Mouse (Mus musculus): ENCODE measurements around the gene Oasl2. TPM values are rescaled to one million over a fixed set of nuclear protein-coding genes. Genes with fewer than 3 reads are reported as not detected.

Oasl2 gene
- total and polyA plus RNA-seq, 3 experiments: 5.8 to 11.7 (median 7.3) TPM

GRCm38 (mm10) chr5:114948891-114949290 is 52.2 kb downstream of the Oasl2 start:
- no peak for TF ChIP-seq POLR2A (IDR thresholded peaks at IDR 0.05; ENCODE audit: insufficient read depth, low read depth, low read length)
- no peak for TF ChIP-seq EP300 (IDR thresholded peaks at IDR 0.05; ENCODE audit: insufficient read depth, low read depth, low read length)
- TF ChIP-seq CTCF (IDR thresholded peaks at IDR 0.05): no peak
- WGBS: 17% methylated on average over 6 of the region's 6 CpGs
- H3K4me1 ChIP-seq (ENCODE audit: control insufficient read depth, insufficient read depth, low read length): no peaks in the 10 kb centered on the region
- no peaks in the 10 kb centered on the region for H3K79me2 ChIP-seq (replicated peaks; ENCODE audit: control insufficient read depth, insufficient read depth, low read length)
- no peak overlapping the region for H3K4me3 ChIP-seq
- H3K27me3 ChIP-seq (ENCODE audit: control insufficient read depth, insufficient read depth, low read length): no peaks in the 10 kb centered on the region
- intact Hi-C loops (cut with DNase I): no loop called here
- H3K27ac ChIP-seq: no peak overlapping the region
- no peak overlapping the region for H3K9ac ChIP-seq (ENCODE audit: low read depth, low read length)
- no peaks in the 10 kb centered on the region for H3K36me3 ChIP-seq (ENCODE audit: control insufficient read depth, insufficient read depth, low read length)
- peak; percentile 42 for DNase-seq

GRCm38 (mm10) chr5:114949316-114949715 is 52.6 kb downstream of the Oasl2 start:
- intact Hi-C loops (cut with DNase I): no loop called here
- Histone ChIP-seq H3K36me3 (ENCODE audit: control insufficient read depth, insufficient read depth, low read length) (no peaks in the 10 kb centered on the region), H3K27me3 (ENCODE audit: control insufficient read depth, insufficient read depth, low read length) (no peaks in the 10 kb centered on the region), H3K4me1 (ENCODE audit: control insufficient read depth, insufficient read depth, low read length) (no peaks in the 10 kb centered on the region), H3K27ac (no peak overlapping the region), H3K4me3 (no peak overlapping the region), H3K9ac (ENCODE audit: low read depth, low read length) (no peak overlapping the region), H3K79me2 (replicated peaks; ENCODE audit: control insufficient read depth, insufficient read depth, low read length) (no peaks in the 10 kb centered on the region)
- TF ChIP-seq POLR2A (IDR thresholded peaks at IDR 0.05; ENCODE audit: insufficient read depth, low read depth, low read length) (no peak), EP300 (IDR thresholded peaks at IDR 0.05; ENCODE audit: insufficient read depth, low read depth, low read length) (no peak), CTCF (IDR thresholded peaks at IDR 0.05) (no peak)
- 32% methylated on average over 5 of the region's 5 CpGs for WGBS
- no peak for DNase-seq

- Histone ChIP-seq H3K36me3 (ENCODE audit: control insufficient read depth, insufficient read depth, low read length) (no peaks in the 10 kb centered on the region), H3K4me3 (no peak overlapping the region), H3K79me2 (replicated peaks; ENCODE audit: control insufficient read depth, insufficient read depth, low read length) (no peaks in the 10 kb centered on the region), H3K27me3 (ENCODE audit: control insufficient read depth, insufficient read depth, low read length) (no peaks in the 10 kb centered on the region), H3K9ac (ENCODE audit: low read depth, low read length) (no peak overlapping the region), H3K4me1 (ENCODE audit: control insufficient read depth, insufficient read depth, low read length) (no peaks in the 10 kb centered on the region), H3K27ac (no peak overlapping the region)
- intact Hi-C loops (cut with DNase I): no loop called here
- DNase-seq: no peak
- TF ChIP-seq EP300 (IDR thresholded peaks at IDR 0.05; ENCODE audit: insufficient read depth, low read depth, low read length) (no peak), CTCF (IDR thresholded peaks at IDR 0.05) (no peak), POLR2A (IDR thresholded peaks at IDR 0.05; ENCODE audit: insufficient read depth, low read depth, low read length) (no peak)
- WGBS: 88% methylated on average over 9 of the region's 9 CpGs
These were observed 53.1 kb downstream of the Oasl2 start for GRCm38 (mm10) chr5:114949812-114950211.

- TF ChIP-seq EP300 (IDR thresholded peaks at IDR 0.05; ENCODE audit: insufficient read depth, low read depth, low read length): no peak
- TF ChIP-seq CTCF (IDR thresholded peaks at IDR 0.05): no peak
- Histone ChIP-seq H3K36me3 (ENCODE audit: control insufficient read depth, insufficient read depth, low read length) (no peaks in the 10 kb centered on the region), H3K27me3 (ENCODE audit: control insufficient read depth, insufficient read depth, low read length) (no peaks in the 10 kb centered on the region), H3K4me3 (no peak overlapping the region), H3K4me1 (ENCODE audit: control insufficient read depth, insufficient read depth, low read length) (no peaks in the 10 kb centered on the region), H3K27ac (no peak overlapping the region), H3K79me2 (replicated peaks; ENCODE audit: control insufficient read depth, insufficient read depth, low read length) (no peaks in the 10 kb centered on the region), H3K9ac (ENCODE audit: low read depth, low read length) (no peak overlapping the region)
- no peak for DNase-seq
- 70% methylated on average over 12 of the region's 12 CpGs for WGBS
- intact Hi-C loops (cut with DNase I): no loop called here
These were observed 53.9 kb downstream of the Oasl2 start for GRCm38 (mm10) chr5:114950669-114951068.

GRCm38 (mm10) chr5:114951279-114951880 is 54.6 kb downstream of the Oasl2 start:
- no peak for TF ChIP-seq POLR2A (IDR thresholded peaks at IDR 0.05; ENCODE audit: insufficient read depth, low read depth, low read length)
- TF ChIP-seq EP300 (IDR thresholded peaks at IDR 0.05; ENCODE audit: insufficient read depth, low read depth, low read length): no peak
- TF ChIP-seq CTCF (IDR thresholded peaks at IDR 0.05): no peak
- 71% methylated on average over 21 of the region's 21 CpGs for WGBS

GRCm38 (mm10) chr5:114953326-114953725 is 56.6 kb downstream of the Oasl2 start:
- WGBS: 79% methylated on average over 14 of the region's 14 CpGs
- Histone ChIP-seq H3K36me3 (ENCODE audit: control insufficient read depth, insufficient read depth, low read length) (no peaks in the 10 kb centered on the region), H3K27ac (no peak overlapping the region), H3K4me1 (ENCODE audit: control insufficient read depth, insufficient read depth, low read length) (no peaks in the 10 kb centered on the region), H3K9ac (ENCODE audit: low read depth, low read length) (no peak overlapping the region), H3K79me2 (replicated peaks; ENCODE audit: control insufficient read depth, insufficient read depth, low read length) (no peaks in the 10 kb centered on the region), H3K27me3 (ENCODE audit: control insufficient read depth, insufficient read depth, low read length) (no peaks in the 10 kb centered on the region), H3K4me3 (no peak overlapping the region)
- intact Hi-C loops (cut with DNase I): no loop called here
- no peak for DNase-seq
- TF ChIP-seq EP300 (IDR thresholded peaks at IDR 0.05; ENCODE audit: insufficient read depth, low read depth, low read length): no peak
- TF ChIP-seq POLR2A (IDR thresholded peaks at IDR 0.05; ENCODE audit: insufficient read depth, low read depth, low read length): no peak
- no peak for TF ChIP-seq CTCF (IDR thresholded peaks at IDR 0.05)

More at GRCm38 (mm10) chr5:114951279-114951880, 54.6 kb downstream of the Oasl2 start:
- DNase-seq: no peak
- Histone ChIP-seq H3K36me3 (ENCODE audit: control insufficient read depth, insufficient read depth, low read length) (no peaks in the 10 kb centered on the region), H3K79me2 (replicated peaks; ENCODE audit: control insufficient read depth, insufficient read depth, low read length) (no peaks in the 10 kb centered on the region), H3K4me3 (no peak overlapping the region), H3K9ac (ENCODE audit: low read depth, low read length) (no peak overlapping the region), H3K4me1 (ENCODE audit: control insufficient read depth, insufficient read depth, low read length) (no peaks in the 10 kb centered on the region), H3K27me3 (ENCODE audit: control insufficient read depth, insufficient read depth, low read length) (no peaks in the 10 kb centered on the region), H3K27ac (no peak overlapping the region)
- intact Hi-C loops (cut with DNase I): no loop called here
